Comparison of ENCODE assay signal across 8 mouse cellular contexts in the genomic region with DNA sequence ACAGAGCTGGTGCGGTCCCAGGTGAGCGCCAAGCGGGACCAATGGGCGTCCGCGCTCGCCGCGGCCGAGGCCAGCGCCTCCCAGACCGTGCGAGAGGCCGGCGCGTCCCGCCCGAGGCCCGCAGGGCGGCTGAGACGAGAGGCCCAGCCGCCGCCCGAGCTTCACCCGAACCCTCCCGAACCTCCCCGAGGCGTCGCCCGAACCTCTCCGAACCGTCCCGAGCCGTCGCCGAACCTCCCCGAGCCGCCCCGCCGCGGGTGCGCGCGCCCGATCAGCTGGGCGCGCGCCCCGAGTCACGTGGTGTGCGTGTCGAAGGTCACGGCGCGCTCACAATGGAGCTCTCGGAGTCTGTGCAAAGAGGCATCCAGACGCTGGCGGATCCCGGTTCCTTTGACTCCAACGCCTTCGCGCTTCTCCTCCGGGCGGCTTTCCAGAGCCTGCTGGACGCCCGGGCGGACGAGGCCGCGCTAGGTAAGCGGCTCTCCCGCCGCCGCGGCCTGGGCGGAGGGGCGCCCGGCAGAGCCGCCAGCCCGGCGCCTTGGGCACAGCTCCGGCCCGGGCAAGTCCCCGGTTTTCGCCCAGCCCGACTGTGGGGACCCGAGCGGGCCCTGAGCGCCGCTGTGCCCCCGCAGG. TPM values are rescaled to one million over a fixed set of nuclear protein-coding genes. Genes with fewer than 3 reads are reported as not detected.
A peak's percentile ranks its signal among the peaks of the same experiment; 100 is the strongest.
DNase-seq lines count a peak whose midpoint lies in the region; ATAC-seq and TF ChIP-seq lines count a peak whose summit lies in the region.

A gene (plus strand): TSS at position 252 of the 633 bp plus-strand sequence.

- ATAC-seq in hindbrain, embryonic 15.5 days (ENCODE audit: low FRiP score, low read depth) = peak; percentile 92

- peak within 1 kb of the TSS; percentile 90 for H3K4me2 ChIP-seq in hindbrain, embryonic 15.5 days

- peak within 1 kb of the TSS; percentile 89 for H3K9ac ChIP-seq in hindbrain, embryonic 15.5 days

- H3K9me3 ChIP-seq in hindbrain, embryonic 15.5 days = no peaks in the 10 kb centered on the region

- H3K36me3 ChIP-seq in hindbrain, embryonic 15.5 days = no peaks in the 10 kb centered on the region
- peaks cover 5% of the 10 kb centered on the region; the same call in 1 of the 2 replicates for H3K36me3 ChIP-seq in macrophage (ENCODE audit: inconsistent target)

- no peak for TF ChIP-seq CTCF in left cerebral cortex, adult 2 months (IDR thresholded peaks at IDR 0.05)

- 0 out of 2 replicates have a peak, but pooled peaks cover 6% of the 10 kb centered on the region for H3K27me3 ChIP-seq in hindbrain, embryonic 15.5 days

- H3K27ac ChIP-seq in hindbrain, embryonic 15.5 days (replicated peaks) = peak within 1 kb of the TSS; percentile 98
- peak within 1 kb of the TSS; percentile 98 for H3K27ac ChIP-seq in left cerebral cortex, adult 2 months
- peak within 1 kb of the TSS; percentile 75 for H3K27ac ChIP-seq in macrophage

- peak; percentile 86 for DNase-seq in R1 (ENCODE audit: low read depth, low spot score)
- DNase-seq in cerebellum, postnatal 36 days = peak; percentile 96 to 99
- DNase-seq in gastrocnemius, adult 18-20 months (ENCODE audit: low spot score) = peak; percentile 96
- peak; percentile 96 to 99 for DNase-seq in left cerebral cortex, adult 2 months (ENCODE audit: extremely low spot score in 1 of 2, low spot score in 2 of 2)
- peak; percentile 91 for DNase-seq in retina, postnatal 7 days (ENCODE audit: low read depth, low spot score)
- peak; percentile 95 to 97 for DNase-seq in urinary bladder, adult 18-20 months (ENCODE audit: low spot score in 2 of 2)

- peak within 1 kb of the TSS; percentile 68 for H3K4me3 ChIP-seq in hindbrain, embryonic 15.5 days
- H3K4me3 ChIP-seq in left cerebral cortex, adult 2 months = peak within 1 kb of the TSS; percentile 77
- H3K4me3 ChIP-seq in macrophage (ENCODE audit: inconsistent target) = peak within 1 kb of the TSS; percentile 77

- H3K79me2 ChIP-seq in macrophage (ENCODE audit: inconsistent target) = peaks cover 17% of the 10 kb centered on the region

- WGBS in hindbrain, embryonic 15.5 days = under 1% methylated on average over 81 of the region's 91 CpGs
- WGBS in macrophage (ENCODE audit: missing documents) = under 1% methylated on average over 77 of the region's 91 CpGs

- peaks cover 23% of the 10 kb centered on the region for H3K4me1 ChIP-seq in hindbrain, embryonic 15.5 days (replicated peaks)

- intact Hi-C loops in left cerebral cortex, adult 2 months (cut with DNase I) = loop anchor here (1.0 to 10.0 kb wide), 5 partner anchors 60 to 983 kb away; a partner anchor contains a TSS

RNA-seq across cellular contexts. Expression of the gene that starts here (rescaled TPM):
- total RNA-seq in gastrocnemius, adult 18-20 months (2021) = 10 to 100 TPM; 89.8 to 95.3 TPM
- 174 and 175 TPM in 2 replicates for polyA plus RNA-seq in hindbrain, embryonic 15.5 days (2015; fragmentation: Nextera tagmentation; extraction: Ambion mirVana)
- total RNA-seq in left cerebral cortex, adult 2 months (2021) = 10 to 100 TPM; 80.5 to 89.2 TPM
- 100 to 1,000 TPM in 14 of 26 experiments, 10 to 100 TPM in 12; 20.5 to 261 (median 102) TPM for total RNA-seq in macrophage (2018; cell fraction: chromatin; rRNA removed)
- 100 to 1,000 TPM in 25 of 26 experiments, 10 to 100 TPM in 1; 95.7 to 156 (median 126) TPM for total RNA-seq in macrophage (2018; cell fraction: cytosol; rRNA removed)
- 100 to 1,000 TPM in 8 of 26 experiments, 10 to 100 TPM in 18; 26.6 to 208 (median 75.0) TPM for total RNA-seq in macrophage (2018; cell fraction: nucleus; rRNA removed)
- 139 to 148 TPM (median 141 TPM) in 3 replicates for polyA plus RNA-seq in macrophage (2018)

Comparison
In these comparisons a context has a peak if more than half of its experiments do, and no peak if none do; other contexts are left out.
1. Peak in every context shown above with its lines: DNase-seq, ATAC-seq, H3K4me3 ChIP-seq and H3K27ac ChIP-seq.